Mouse (Mus musculus) cerebellum, adult 9-11 months (tissue): ENCODE data around the gene Chrna9.

Source experiments
- DNase-seq: peaks from one replicate; pipeline ENCODE4 v3.0.0; 2022

Chrna9 gene

DNA sequence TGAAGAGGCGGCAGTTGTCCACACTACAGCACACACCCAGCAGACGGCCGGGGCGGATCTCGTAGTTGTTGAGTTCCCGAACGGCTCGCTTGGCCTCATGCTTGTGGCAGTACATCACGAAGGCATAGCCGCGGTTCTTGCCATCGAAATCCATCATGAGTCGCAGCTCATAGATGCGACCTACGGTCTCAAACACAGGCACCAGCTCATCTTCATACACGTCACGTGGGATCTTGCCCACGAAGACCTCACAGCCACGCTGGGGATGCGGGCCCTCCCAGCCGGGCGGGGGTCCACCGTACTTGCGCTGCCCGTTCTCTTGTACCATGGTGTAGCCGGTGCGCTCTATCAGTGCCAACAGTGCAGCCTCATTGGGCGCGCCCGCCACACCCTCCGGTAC, 92.1 kb downstream of the Chrna9 start:
- DNase-seq: no peak
